ENCODE assay signal across 12 mouse cellular contexts in the genomic region with DNA sequence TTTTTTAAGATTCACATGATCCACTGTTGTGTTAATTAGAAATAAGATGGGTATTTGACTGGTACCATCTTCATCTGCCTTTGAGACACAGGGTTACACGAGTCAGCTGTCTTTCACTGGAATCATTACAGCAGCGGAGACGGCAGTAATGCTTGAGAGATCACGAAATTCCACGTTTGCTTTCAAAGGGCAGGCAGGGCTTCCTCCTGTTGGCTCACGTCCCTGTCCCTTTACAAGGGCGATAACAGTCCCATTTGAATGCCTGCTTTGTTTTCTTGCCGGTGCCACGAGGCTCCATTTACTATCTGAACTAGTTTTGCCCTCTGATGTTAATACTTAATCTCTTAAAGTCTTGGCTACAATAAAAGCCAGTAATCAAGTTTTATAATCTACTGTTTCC.
DNase-seq lines count a peak whose midpoint lies in the region; ATAC-seq and TF ChIP-seq lines count a peak whose summit lies in the region.
"Had no signal": no experiment of that assay in that cellular context is flagged by ENCODE, and none has a peak within 500 bp of the region (broad histone marks: within the 10 kb centered on the region; RNA-seq: fewer than 3 reads in every experiment).

No protein-coding gene starts in this region.

- no peak for TF ChIP-seq EP300 in heart, postnatal 0 days (IDR thresholded peaks at IDR 0.05; ENCODE audit: low read depth)

- H3K4me2 ChIP-seq in forebrain, embryonic 13.5 days: peak overlapping the region; percentile 15; the same call in 1 of the 2 replicates
- H3K4me2 ChIP-seq in forebrain, embryonic 12.5 days: no peak overlapping the region
- peak overlapping the region; percentile 42 for H3K4me2 ChIP-seq in heart, postnatal 0 days (ENCODE audit: low read depth, low read length)
- H3K4me2 ChIP-seq: lung, embryonic 15.5 days had no signal

- no peaks in the 10 kb centered on the region for H3K9me3 ChIP-seq in forebrain, embryonic 13.5 days (replicated peaks)
- no peaks in the 10 kb centered on the region for H3K9me3 ChIP-seq in forebrain, embryonic 12.5 days
- no peaks in the 10 kb centered on the region for H3K9me3 ChIP-seq in heart, postnatal 0 days (replicated peaks; ENCODE audit: control insufficient read depth, low read length)
- H3K9me3 ChIP-seq: limb, embryonic 10.5 days; lung, embryonic 15.5 days had no signal

- peaks cover 4% of the 10 kb centered on the region; the same call in 1 of the 2 replicates for H3K4me1 ChIP-seq in forebrain, embryonic 13.5 days
- no peaks in the 10 kb centered on the region for H3K4me1 ChIP-seq in forebrain, embryonic 12.5 days
- H3K4me1 ChIP-seq in heart, postnatal 0 days (ENCODE audit: control insufficient read depth, insufficient read depth): 0 out of 2 replicates have a peak, but pooled peaks cover 13% of the 10 kb centered on the region
- H3K4me1 ChIP-seq: limb, embryonic 10.5 days; lung, embryonic 15.5 days had no signal

- no peaks in the 10 kb centered on the region for H3K36me3 ChIP-seq in forebrain, embryonic 13.5 days (ENCODE audit: poor library complexity, severe bottlenecking)
- H3K36me3 ChIP-seq in forebrain, embryonic 12.5 days (replicated peaks): no peaks in the 10 kb centered on the region
- no peaks in the 10 kb centered on the region for H3K36me3 ChIP-seq in heart, postnatal 0 days (replicated peaks; ENCODE audit: control insufficient read depth, insufficient read depth, low read length)
- H3K36me3 ChIP-seq: limb, embryonic 10.5 days; lung, embryonic 15.5 days had no signal

- DNase-seq in kidney, postnatal 36 days: peak; percentile 16
- DNase-seq in kidney, adult 18-20 months: no peak
- DNase-seq in heart, postnatal 0 days (ENCODE audit: low spot score): peak; percentile 34
- peak; percentile 10 for DNase-seq in lung, postnatal 14 days
- no peak for DNase-seq in thymus, postnatal 14 days
- no peak for DNase-seq in spleen, postnatal 10 days (ENCODE audit: low spot score in 2 of 2)
- DNase-seq: layer of hippocampus, adult 9-11 months had no signal

- no peak overlapping the region for H3K9ac ChIP-seq in forebrain, embryonic 13.5 days
- H3K9ac ChIP-seq in forebrain, embryonic 12.5 days: no peak overlapping the region
- H3K9ac ChIP-seq in heart, postnatal 0 days (replicated peaks; ENCODE audit: low read depth, low read length): no peak overlapping the region
- H3K9ac ChIP-seq: lung, embryonic 15.5 days had no signal

- no peak overlapping the region for H3K4me3 ChIP-seq in forebrain, embryonic 13.5 days
- no peak overlapping the region for H3K4me3 ChIP-seq in forebrain, embryonic 12.5 days (replicated peaks)
- H3K4me3 ChIP-seq in heart, postnatal 0 days (ENCODE audit: low read depth, low read length): 0 out of 2 replicates have a peak overlapping the region, but pooled peaks have one; percentile 6
- H3K4me3 ChIP-seq: limb, embryonic 10.5 days; lung, embryonic 15.5 days had no signal

- no peak for ATAC-seq in forebrain, embryonic 13.5 days
- no peak for ATAC-seq in forebrain, embryonic 12.5 days (ENCODE audit: low FRiP score)
- no peak for ATAC-seq in heart, postnatal 0 days (ENCODE audit: insufficient read depth, low read depth)
- ATAC-seq: CD4-positive, CD25-positive, alpha-beta regulatory T cell, adult 4 months had no signal

- H3K27ac ChIP-seq in forebrain, embryonic 13.5 days: no peak overlapping the region
- no peak overlapping the region for H3K27ac ChIP-seq in forebrain, embryonic 12.5 days
- 0 out of 2 replicates have a peak overlapping the region, but pooled peaks have one; percentile 0 for H3K27ac ChIP-seq in heart, postnatal 0 days (ENCODE audit: low read depth)
- H3K27ac ChIP-seq: limb, embryonic 10.5 days; lung, embryonic 15.5 days had no signal

- no peaks in the 10 kb centered on the region for H3K27me3 ChIP-seq in forebrain, embryonic 13.5 days
- no peaks in the 10 kb centered on the region for H3K27me3 ChIP-seq in forebrain, embryonic 12.5 days
- H3K27me3 ChIP-seq in heart, postnatal 0 days (ENCODE audit: control insufficient read depth, insufficient read depth, low read length): no peaks in the 10 kb centered on the region
- H3K27me3 ChIP-seq: lung, embryonic 15.5 days had no signal

- TF ChIP-seq CTCF in heart, postnatal 0 days (IDR thresholded peaks at IDR 0.05; ENCODE audit: low read depth): no peak

- WGBS in forebrain, embryonic 13.5 days: 23% methylated on average over 9 of the region's 9 CpGs
- 39% methylated on average over 9 of the region's 9 CpGs for WGBS in forebrain, embryonic 12.5 days
- 15% methylated on average over 9 of the region's 9 CpGs for WGBS in heart, postnatal 0 days

Comparison
In these comparisons a context has a peak if more than half of its experiments do, and no peak if none do; other contexts are left out.
1. DNase-seq: peak in kidney, postnatal 36 days (2 of 2), heart, postnatal 0 days (single experiment) and lung, postnatal 14 days (single experiment); none in kidney, adult 18-20 months (single experiment), thymus, postnatal 14 days (single experiment) and spleen, postnatal 10 days (0 of 2).